Mouse (Mus musculus): ENCODE measurements around the gene Vmn2r114.
"Not testable (repeated sequence)": the region's sequence is repeated elsewhere in the genome, so short reads cannot be mapped to it uniquely, and the experiment has no call there.

The Vmn2r114 gene

DNA sequence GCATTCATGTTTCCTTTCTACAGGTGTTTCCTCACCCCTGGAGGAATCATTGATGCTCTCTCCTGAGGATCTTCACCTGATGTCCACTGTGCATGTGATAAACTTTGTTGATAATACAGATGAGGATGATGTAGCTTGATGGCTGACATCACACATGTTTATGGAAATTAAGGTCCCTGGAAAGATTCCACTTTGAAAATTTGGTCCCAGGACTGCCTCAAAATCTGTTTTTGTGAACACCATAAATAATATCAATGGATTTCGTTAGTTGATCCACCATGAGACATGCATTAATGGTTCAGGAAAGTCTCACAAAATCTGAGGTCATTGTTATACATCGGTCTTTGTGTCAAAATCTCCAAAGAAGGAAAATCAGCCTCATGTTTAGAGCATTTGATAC, at the start of gene Vmn2r114:
Gene Vmn2r114, minus strand, starts transcription at position 101 of the 400 bp plus-strand sequence.
- DNase-seq (ENCODE audit: low spot score in 2 of 2) = not testable (repeated sequence)

DNA sequence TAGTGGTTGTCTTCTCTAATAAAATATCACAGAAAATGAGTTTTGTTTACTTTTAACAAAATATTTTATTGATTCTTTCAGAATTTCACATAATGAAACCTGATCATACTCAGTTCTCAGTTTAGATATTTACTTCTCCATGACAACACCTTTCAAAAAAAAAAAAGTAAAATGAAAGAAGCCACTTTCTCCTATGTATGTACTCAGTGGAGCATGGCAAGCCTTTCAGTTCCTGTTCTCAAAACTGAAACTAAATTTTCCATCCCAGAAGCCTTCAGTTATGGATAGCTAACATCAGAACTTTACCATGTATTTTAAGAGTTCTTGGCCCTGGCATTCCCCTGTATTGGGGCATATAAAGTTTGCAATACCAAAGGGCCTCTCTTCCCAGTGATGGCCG, 39.3 kb upstream of the Vmn2r114 start:
- DNase-seq (ENCODE audit: low spot score in 2 of 2) = no peak

DNA sequence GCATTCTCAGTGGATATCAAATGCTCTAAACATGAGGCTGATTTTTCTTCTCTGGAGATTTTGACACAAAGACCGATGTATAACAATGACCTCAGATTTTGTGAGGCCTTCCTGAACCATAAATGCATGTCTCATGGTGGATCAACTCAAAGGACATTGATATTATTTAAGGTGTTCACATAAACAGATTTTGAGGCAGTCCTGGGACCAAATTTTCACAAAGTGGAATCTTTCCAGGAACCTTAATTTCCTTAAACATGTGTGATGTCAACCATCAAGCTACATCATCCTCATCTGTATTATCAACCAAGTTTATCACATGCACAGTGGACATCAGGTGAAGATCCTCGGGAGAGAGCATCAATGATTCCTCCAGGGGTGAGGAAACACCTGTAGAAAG, 31.1 kb upstream of the Vmn2r114 start, which contains the start of gene Vmn2r115:
Gene Vmn2r115, plus strand, starts transcription at position 301 of the 400 bp plus-strand sequence.
- DNase-seq (ENCODE audit: low spot score in 2 of 2) = not testable (repeated sequence)

DNA sequence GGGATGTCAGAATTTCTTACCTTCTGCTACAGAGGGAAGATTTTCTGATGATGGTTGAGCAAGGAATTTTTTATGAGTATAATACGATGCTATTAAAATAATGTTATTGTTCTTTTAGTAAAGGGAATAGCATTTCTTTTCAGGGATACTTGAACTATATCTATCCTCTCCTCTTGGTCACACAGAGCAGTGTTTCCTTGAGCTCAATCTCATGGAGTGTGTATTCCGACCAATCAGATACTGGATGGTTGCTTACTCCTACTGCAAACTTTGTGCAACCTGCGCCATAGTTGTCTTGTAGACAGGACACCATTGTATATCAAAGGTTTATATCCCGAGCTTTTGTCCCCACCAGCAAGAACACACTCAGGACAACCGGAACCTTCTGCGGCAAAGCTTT, 18.3 kb upstream of the Vmn2r114 start:
- no peak for DNase-seq (ENCODE audit: low spot score in 2 of 2)

All from urinary bladder, adult 18-20 months (tissue).